Comparison of ENCODE assay signal across 8 mouse cellular contexts in genomic region chr5:100415761-100416590, GRCm38 (mm10). TPM values are rescaled to one million over a fixed set of nuclear protein-coding genes. Genes with fewer than 3 reads are reported as not detected.
A peak's percentile ranks its signal among the peaks of the same experiment; 100 is the strongest.
DNase-seq lines count a peak whose midpoint lies in the region; ATAC-seq lines count a peak whose summit lies in the region.

Gene Sec31a, minus strand, starts transcription at chr5:100416234.

- H3K4me1 ChIP-seq in hindbrain, embryonic 16.5 days (ENCODE audit: control insufficient read depth, insufficient read depth, low read depth, low read length): peaks cover 10% of the 10 kb centered on the region

- peaks cover 14% of the 10 kb centered on the region; the same call in 1 of the 2 replicates for H3K36me3 ChIP-seq in hindbrain, embryonic 16.5 days (ENCODE audit: control insufficient read depth, insufficient read depth, low read length)
- no peaks in the 10 kb centered on the region for H3K36me3 ChIP-seq in macrophage (ENCODE audit: inconsistent target)

- no peaks in the 10 kb centered on the region for H3K27me3 ChIP-seq in hindbrain, embryonic 16.5 days (replicated peaks; ENCODE audit: control insufficient read depth, insufficient read depth, low read length)

- peaks cover 48% of the 10 kb centered on the region for H3K79me2 ChIP-seq in macrophage (ENCODE audit: inconsistent target)

- no peaks in the 10 kb centered on the region for H3K9me3 ChIP-seq in hindbrain, embryonic 16.5 days (ENCODE audit: control insufficient read depth, low read length)

- under 1% methylated on average over 64 of the region's 82 CpGs for WGBS in hindbrain, embryonic 16.5 days
- under 1% methylated on average over 82 of the region's 82 CpGs for WGBS in macrophage (ENCODE audit: missing documents)

- H3K4me3 ChIP-seq in hindbrain, embryonic 16.5 days (ENCODE audit: low read length): peak within 1 kb of the TSS; percentile 86
- peak within 1 kb of the TSS; percentile 75 for H3K4me3 ChIP-seq in macrophage (ENCODE audit: inconsistent target)

- DNase-seq in T-cell, adult 2 months (ENCODE audit: low spot score): peak; percentile 98
- peak; percentile 95 to 98 for DNase-seq in cerebellum, postnatal 36 days
- DNase-seq in gastrocnemius, adult 18-20 months (ENCODE audit: low spot score): peak; percentile 97
- peak; percentile 98 to 99 for DNase-seq in left cerebral cortex, adult 18-20 months (ENCODE audit: low spot score in 2 of 2)
- peak; percentile 99 for DNase-seq in right cerebral cortex, adult 18-20 months
- peak; percentile 92 for DNase-seq in urinary bladder, postnatal 10 days (ENCODE audit: low spot score)

- peak within 1 kb of the TSS; percentile 88 for H3K27ac ChIP-seq in hindbrain, embryonic 16.5 days (ENCODE audit: low read depth, low read length)
- H3K27ac ChIP-seq in macrophage: peak within 1 kb of the TSS; percentile 64

- peak; percentile 99 for ATAC-seq in hindbrain, embryonic 16.5 days

- peak within 1 kb of the TSS; percentile 69 for H3K4me2 ChIP-seq in hindbrain, embryonic 16.5 days (ENCODE audit: low read length)

- peak within 1 kb of the TSS; percentile 83 for H3K9ac ChIP-seq in hindbrain, embryonic 16.5 days (ENCODE audit: low read depth, low read length)

RNA-seq across cellular contexts. Expression of gene Sec31a, which starts in this region (rescaled TPM):
- 10 to 100 TPM; 57.6 to 64.1 TPM for total RNA-seq in gastrocnemius, adult 18-20 months (2021)
- polyA plus RNA-seq in hindbrain, embryonic 16.5 days (2015; fragmentation: Nextera tagmentation; extraction: Ambion mirVana): 84.2 and 108 TPM in 2 replicates
- 100 to 1,000 TPM; 113 to 116 TPM for total RNA-seq in left cerebral cortex, adult 18-20 months (2021)
- total RNA-seq in macrophage (2018; cell fraction: chromatin; rRNA removed): 100 to 1,000 TPM in 10 of 26 experiments, 10 to 100 TPM in 16; 39.1 to 170 (median 89.4) TPM
- 100 to 1,000 TPM in 1 of 26 experiments, 10 to 100 TPM in 25; 71.2 to 105 (median 86.6) TPM for total RNA-seq in macrophage (2018; cell fraction: cytosol; rRNA removed)
- 100 to 1,000 TPM in 8 of 26 experiments, 10 to 100 TPM in 18; 42.3 to 134 (median 82.5) TPM for total RNA-seq in macrophage (2018; cell fraction: nucleus; rRNA removed)
- polyA plus RNA-seq in macrophage (2018): 76.4 to 148 TPM (median 91.1 TPM) in 3 replicates

Comparison
In these comparisons a context has a peak if more than half of its experiments do, and no peak if none do; other contexts are left out.
1. Peak in every context shown above with its lines: DNase-seq, ATAC-seq, H3K4me3 ChIP-seq and H3K27ac ChIP-seq.